Mouse (Mus musculus): ENCODE data around the gene Lbx2. TPM values are rescaled to one million over a fixed set of nuclear protein-coding genes. Genes with fewer than 3 reads are reported as not detected.

Lbx2 gene
- total RNA-seq, 2 experiments from 2014 or later = 1.3 TPM

- no peak for DNase-seq (ENCODE audit: low spot score)
- intact Hi-C loops (cut with DNase I) = no loop called here
These were observed 16.1 kb upstream of the Lbx2 start, which contains the start of gene Tlx2 for GRCm38 (mm10) chr6:83070247-83070310. Tlx2 (minus strand) TSS chr6:83070293.

- no peak for DNase-seq (ENCODE audit: low spot score)
- intact Hi-C loops (cut with DNase I) = no loop called here
These were observed 15.6 kb upstream of the Lbx2 start for GRCm38 (mm10) chr6:83070311-83071219.

- intact Hi-C loops (cut with DNase I) = no loop called here
- no peak for DNase-seq (ENCODE audit: low spot score)
These were observed 14.9 kb upstream of the Lbx2 start for GRCm38 (mm10) chr6:83071220-83071619.

GRCm38 (mm10) chr6:83074979-83075378 is 11.2 kb upstream of the Lbx2 start:
- DNase-seq (ENCODE audit: low spot score) = no peak
- intact Hi-C loops (cut with DNase I) = no loop called here

- no peak for DNase-seq (ENCODE audit: low spot score)
- intact Hi-C loops (cut with DNase I) = loop anchor here (2.0 kb wide), 1 partner anchor 81 kb away; no protein-coding TSS in a partner anchor
These were observed 8.4 kb upstream of the Lbx2 start, which contains the start of gene Pcgf1 for GRCm38 (mm10) chr6:83077630-83078323. Pcgf1 (plus strand) TSS chr6:83077869.

GRCm38 (mm10) chr6:83078324-83078858 is 7.8 kb upstream of the Lbx2 start:
- peak; percentile 98 for DNase-seq (ENCODE audit: low spot score)
- intact Hi-C loops (cut with DNase I) = no loop called here

GRCm38 (mm10) chr6:83080210-83080609 is 6.0 kb upstream of the Lbx2 start:
- intact Hi-C loops (cut with DNase I) = no loop called here
- DNase-seq (ENCODE audit: low spot score) = no peak

GRCm38 (mm10) chr6:83083497-83083896 is 2.7 kb upstream of the Lbx2 start:
- intact Hi-C loops (cut with DNase I) = no loop called here

GRCm38 (mm10) chr6:83084477-83084876 is 1.7 kb upstream of the Lbx2 start:
- intact Hi-C loops (cut with DNase I) = no loop called here
- DNase-seq (ENCODE audit: low spot score) = no peak

More at GRCm38 (mm10) chr6:83083497-83083896, 2.7 kb upstream of the Lbx2 start:
- DNase-seq (ENCODE audit: low spot score) = no peak

GRCm38 (mm10) chr6:83087205-83087925 is 1.2 kb downstream of the Lbx2 start:
- intact Hi-C loops (cut with DNase I) = no loop called here

GRCm38 (mm10) chr6:83087926-83088260 is 1.7 kb downstream of the Lbx2 start:
- intact Hi-C loops (cut with DNase I) = no loop called here
- DNase-seq (ENCODE audit: low spot score) = no peak

More at GRCm38 (mm10) chr6:83087205-83087925, 1.2 kb downstream of the Lbx2 start:
- DNase-seq (ENCODE audit: low spot score) = no peak

GRCm38 (mm10) chr6:83092416-83093127 is 6.4 kb downstream of the Lbx2 start:
- no peak for DNase-seq (ENCODE audit: low spot score)

GRCm38 (mm10) chr6:83095968-83096367 is 9.8 kb downstream of the Lbx2 start:
- DNase-seq (ENCODE audit: low spot score) = no peak
- intact Hi-C loops (cut with DNase I) = no loop called here

More at GRCm38 (mm10) chr6:83092416-83093127, 6.4 kb downstream of the Lbx2 start:
- intact Hi-C loops (cut with DNase I) = no loop called here

- intact Hi-C loops (cut with DNase I) = no loop called here
- no peak for DNase-seq (ENCODE audit: low spot score)
These were observed 12.2 kb downstream of the Lbx2 start for GRCm38 (mm10) chr6:83098411-83098810.

- intact Hi-C loops (cut with DNase I) = loop anchor here (1.0 to 2.0 kb wide), 2 partner anchors 47 to 104 kb away; partner anchors contain the start of genes Aup1 and Htra2
- DNase-seq (ENCODE audit: low spot score) = peak; percentile 83
These were observed 15.1 kb downstream of the Lbx2 start, which contains the start of the genes Ccdc142 and Gm42688 for GRCm38 (mm10) chr6:83101316-83101687. Ccdc142 (plus strand) TSS chr6:83101601. Gm42688 (plus strand) TSS chr6:83101617.

- intact Hi-C loops (cut with DNase I) = loop anchor here (1.0 to 2.0 kb wide), 2 partner anchors 47 to 105 kb away; partner anchors contain the start of genes Aup1 and Htra2
These were observed 15.8 kb downstream of the Lbx2 start for GRCm38 (mm10) chr6:83101688-83102556.

GRCm38 (mm10) chr6:83103130-83103650 is 17.0 kb downstream of the Lbx2 start:
- DNase-seq (ENCODE audit: low spot score) = no peak
- intact Hi-C loops (cut with DNase I) = no loop called here

More at GRCm38 (mm10) chr6:83101688-83102556, 15.8 kb downstream of the Lbx2 start:
- DNase-seq (ENCODE audit: low spot score) = no peak

GRCm38 (mm10) chr6:83104158-83104557 is 18.0 kb downstream of the Lbx2 start:
- intact Hi-C loops (cut with DNase I) = no loop called here

More at GRCm38 (mm10) chr6:83104158-83104557, 18.0 kb downstream of the Lbx2 start:
- DNase-seq (ENCODE audit: low spot score) = no peak
